Mouse (Mus musculus): ENCODE measurements around the gene Tspan2.

Tspan2 gene

DNA sequence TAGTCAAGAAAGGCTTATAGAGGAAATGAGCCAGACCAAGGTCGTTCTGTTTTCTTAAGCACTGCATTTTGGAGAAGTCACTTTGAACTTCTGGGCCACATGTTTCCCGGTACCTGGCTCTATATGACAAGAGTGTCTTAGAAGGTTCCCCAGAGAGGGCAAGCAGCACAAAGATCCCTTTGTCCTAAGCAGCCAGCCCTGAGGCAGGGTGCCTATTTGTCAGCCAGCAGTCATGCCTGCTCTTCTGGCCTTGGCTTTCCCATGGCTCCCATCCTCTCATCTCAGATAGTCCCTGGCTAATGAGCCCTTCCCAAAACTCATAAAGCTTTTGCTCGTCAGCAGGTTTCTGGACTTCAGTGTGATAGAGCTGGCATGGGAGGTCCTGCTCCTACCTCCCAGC, 25.9 kb downstream of the Tspan2 start:
- in situ Hi-C loops (cut with MboI; ENCODE audit: unreplicated experiment in 2 of 2): no loop called here

DNA sequence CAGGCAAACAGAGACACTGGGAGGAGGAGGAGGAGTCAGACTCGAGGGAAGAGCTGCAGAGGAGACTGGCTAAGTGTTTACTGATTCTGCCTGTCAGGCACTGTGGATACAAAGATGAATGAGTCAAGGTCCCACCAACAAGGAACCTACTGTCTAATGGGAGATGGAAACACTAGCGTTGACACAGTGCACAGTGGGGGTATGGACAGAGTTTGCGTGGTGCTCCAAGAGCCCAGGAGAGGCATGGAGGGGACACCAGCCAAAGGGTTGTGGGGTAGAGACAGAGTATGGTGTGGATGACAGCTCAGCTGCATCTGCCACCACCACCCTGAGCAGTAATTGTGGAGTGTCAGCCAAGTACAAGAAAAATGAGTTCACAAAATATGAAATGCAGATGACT, 28.1 kb downstream of the Tspan2 start:
- in situ Hi-C loops (cut with MboI; ENCODE audit: unreplicated experiment in 2 of 2): no loop called here

DNA sequence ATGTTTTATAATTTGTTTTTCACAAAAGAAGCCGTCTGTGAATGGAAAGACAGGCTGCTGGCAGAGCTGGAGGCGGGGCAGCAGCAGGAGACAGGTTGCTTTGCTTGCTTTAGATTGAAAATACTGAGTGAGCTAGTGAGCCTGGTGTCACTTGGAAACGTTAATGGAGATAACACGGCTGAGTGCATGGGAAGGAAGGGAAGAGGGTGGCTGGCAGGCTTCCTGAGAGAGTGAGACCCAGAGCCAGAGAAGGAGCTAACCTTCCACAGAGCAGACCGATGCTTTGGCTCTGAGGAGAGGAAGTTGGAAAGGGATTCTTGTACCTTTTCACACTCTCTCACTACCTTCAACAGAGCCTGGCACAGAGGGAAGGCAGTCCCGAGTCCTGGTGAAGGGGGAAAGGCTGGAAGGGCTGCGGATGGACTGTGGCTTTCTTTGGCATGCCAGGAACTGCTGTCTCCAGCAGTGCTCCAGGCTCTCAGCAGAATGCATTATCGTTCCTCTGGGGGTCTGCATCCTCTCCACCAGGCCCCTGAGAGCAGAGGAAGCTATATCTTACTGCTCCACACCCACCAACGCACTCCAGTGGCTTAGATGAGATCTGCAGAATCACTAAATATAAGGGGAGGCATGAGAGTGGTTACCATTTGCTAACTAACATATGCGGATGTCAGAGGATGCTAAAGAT, 29.5 kb downstream of the Tspan2 start:
- in situ Hi-C loops (cut with MboI; ENCODE audit: unreplicated experiment in 2 of 2): no loop called here

DNA sequence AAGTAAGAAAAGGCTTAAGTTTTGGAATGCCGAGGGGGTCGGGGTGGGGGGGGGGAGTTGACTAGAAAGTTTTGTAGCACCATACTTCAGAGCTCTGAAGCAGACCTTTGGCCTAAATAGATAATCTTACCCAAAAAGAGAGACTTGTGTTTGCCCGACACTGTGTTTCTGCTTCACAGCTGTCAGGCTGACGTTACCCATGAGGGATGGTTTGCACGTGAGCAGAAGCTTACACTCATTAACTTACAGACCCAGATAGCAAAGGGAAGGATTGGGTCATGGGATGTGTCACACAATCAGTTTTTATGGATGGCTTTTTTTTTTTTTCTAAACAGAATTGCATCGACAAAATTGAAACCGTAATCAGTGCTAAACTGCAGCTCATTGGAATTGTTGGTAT, 30.5 kb downstream of the Tspan2 start:
- in situ Hi-C loops (cut with MboI; ENCODE audit: unreplicated experiment in 2 of 2): no loop called here

DNA sequence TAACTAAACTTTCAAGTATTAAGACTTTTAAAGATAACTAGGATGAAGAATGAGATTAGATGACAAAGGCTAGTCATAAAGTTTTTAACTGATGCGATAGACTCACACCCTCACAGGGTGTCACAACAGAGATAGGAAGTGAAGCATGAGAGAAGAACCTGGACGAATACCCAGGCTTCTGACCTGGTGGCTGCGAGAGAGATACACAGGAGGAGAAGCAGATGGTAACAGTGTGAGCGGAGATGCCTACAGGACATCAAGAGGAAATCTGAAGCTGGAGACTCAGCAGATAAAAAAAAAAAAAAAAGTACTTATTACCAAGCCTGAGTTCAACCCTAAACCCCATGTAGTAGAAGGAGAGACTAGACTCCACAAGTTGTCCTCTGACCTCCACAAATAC, 38.7 kb downstream of the Tspan2 start:
- in situ Hi-C loops (cut with MboI; ENCODE audit: unreplicated experiment in 2 of 2): no loop called here

DNA sequence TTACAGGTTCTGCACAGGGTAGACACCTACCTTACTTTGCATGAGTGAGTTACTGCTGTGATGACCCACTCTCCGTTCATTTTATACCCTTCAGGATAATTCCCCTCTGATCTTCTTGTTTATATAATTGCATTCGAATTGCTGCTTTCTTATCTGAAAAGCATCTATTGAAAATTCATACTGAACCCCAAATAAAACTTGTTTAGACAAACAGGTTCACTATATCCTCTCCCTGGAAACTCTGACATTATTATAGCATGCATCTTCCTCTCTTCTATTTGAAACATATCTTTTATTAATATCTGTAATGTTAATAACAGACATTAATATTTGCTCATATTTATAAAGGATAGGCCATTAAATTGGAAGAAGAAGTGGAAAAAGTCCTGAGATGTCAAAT, 48.3 kb downstream of the Tspan2 start, which contains the start of gene Tshb:
Gene Tshb (minus strand): TSS at position 101 of the 400 bp plus-strand sequence.
- in situ Hi-C loops (cut with MboI; ENCODE audit: unreplicated experiment in 2 of 2): no loop called here

DNA sequence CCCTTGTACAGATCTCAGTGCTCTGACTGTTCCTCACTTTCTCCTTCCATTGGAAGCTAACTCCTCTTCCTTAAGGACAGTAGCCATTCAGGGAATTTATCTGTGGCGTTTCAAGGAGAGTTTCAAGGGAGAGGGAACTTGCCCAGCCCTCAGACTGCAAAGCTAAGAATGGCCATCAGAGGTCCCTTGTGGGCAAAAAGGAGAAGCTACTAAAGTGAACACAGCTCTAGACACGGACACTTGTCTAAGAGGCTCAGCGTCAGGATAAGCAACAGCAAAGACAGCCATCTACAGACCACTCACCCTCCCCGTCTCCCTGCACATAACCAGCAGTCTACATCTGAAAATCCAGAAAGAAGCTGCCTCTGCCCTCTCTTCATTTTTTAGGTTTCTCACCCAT, 53.0 kb downstream of the Tspan2 start:
- in situ Hi-C loops (cut with MboI; ENCODE audit: unreplicated experiment in 2 of 2): no loop called here

DNA sequence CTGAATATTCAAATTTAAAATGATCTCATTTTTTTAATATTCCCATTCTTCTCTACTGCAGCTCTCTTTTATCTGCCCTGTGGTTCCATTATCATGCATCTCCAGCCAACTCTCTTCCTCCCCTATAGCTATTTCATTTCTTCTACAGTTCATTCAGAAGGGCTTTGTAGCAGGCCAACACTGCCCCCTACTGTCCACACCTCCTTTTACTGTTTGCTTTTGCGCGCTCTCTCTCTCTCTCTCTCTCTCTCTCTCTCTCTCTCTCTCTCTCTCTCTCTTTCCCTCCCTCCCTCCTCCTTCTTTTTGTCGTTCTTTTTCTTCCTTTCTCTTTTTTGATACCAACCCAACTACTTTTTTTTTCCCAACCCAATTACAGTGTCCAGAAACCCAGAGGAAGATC, 69.6 kb downstream of the Tspan2 start:
- in situ Hi-C loops (cut with MboI; ENCODE audit: unreplicated experiment in 2 of 2): loop anchor here (5.0 to 10.0 kb wide), 3 partner anchors 87 to 1312 kb away; no protein-coding TSS in a partner anchor

DNA sequence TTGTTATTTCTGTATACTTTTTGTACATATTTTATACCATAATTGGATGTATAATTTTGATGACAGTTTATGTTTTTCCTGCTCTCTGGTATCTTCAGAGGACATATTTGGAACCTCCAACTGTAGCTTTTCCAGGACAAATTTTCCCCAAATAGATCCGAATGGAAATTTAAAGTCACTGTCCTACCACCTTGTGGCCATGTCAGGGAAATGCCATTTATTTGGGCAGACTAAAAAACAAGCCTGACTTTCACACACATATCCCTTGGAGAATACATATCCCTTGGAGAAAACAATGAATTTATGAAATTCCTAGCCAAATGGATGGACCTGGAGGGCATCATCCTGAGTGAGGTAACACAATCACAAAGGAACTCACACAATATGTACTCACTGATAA, 108.1 kb downstream of the Tspan2 start:
- in situ Hi-C loops (cut with MboI; ENCODE audit: unreplicated experiment in 2 of 2): no loop called here

DNA sequence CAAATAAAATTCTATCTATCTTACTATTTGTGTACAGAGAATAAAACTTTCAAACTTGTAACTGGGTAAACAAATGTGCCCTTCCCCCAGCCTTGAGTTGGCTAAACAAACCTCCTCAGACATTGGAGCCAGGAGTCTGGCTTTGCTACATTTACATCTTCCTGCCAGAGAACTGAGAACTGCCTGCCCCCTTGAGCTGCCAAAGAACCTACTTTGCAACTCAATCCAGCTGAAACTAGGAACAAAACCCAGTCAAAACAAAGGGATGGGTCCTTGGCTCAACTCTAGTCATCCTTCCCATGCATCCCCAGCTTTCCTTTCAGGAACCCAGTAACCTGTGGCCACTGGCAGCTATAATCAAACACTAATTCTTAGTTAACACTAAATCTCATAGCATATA, 114.3 kb downstream of the Tspan2 start:
- in situ Hi-C loops (cut with MboI; ENCODE audit: unreplicated experiment in 2 of 2): no loop called here
